Mouse (Mus musculus) liver, embryonic 16.5 days (tissue): ENCODE measurements around the gene Aes. TPM values are rescaled to one million over a fixed set of nuclear protein-coding genes. Genes with fewer than 3 reads are reported as not detected.

Experiments used
- polyA plus RNA-seq: library from polyadenylated mRNA; unstranded; fragments of >200 nt; fragmentation: Nextera tagmentation; extraction: Ambion mirVana; gene quantifications from 2 replicates; pipeline ENCODE4 v1.2.1, GENCODE M21; 2015

The Aes gene
- polyA plus RNA-seq, 1 experiment from 2014 or later: 141 TPM

Other genes with a start within 250 kb of the Aes start
- gene Cactin, start 238.4 kb upstream of the Aes start, polyA plus RNA-seq: 18.4 and 18.7 TPM in 2 replicates
- 4.3 and 4.5 TPM in 2 replicates for gene Tbxa2r, start 230.8 kb upstream of the Aes start, polyA plus RNA-seq
- not detected in 2 replicates for gene Gipc3, start 216.2 kb upstream of the Aes start, polyA plus RNA-seq
- 19.8 and 22.5 TPM in 2 replicates for gene Hmg20b, start 209.0 kb upstream of the Aes start, polyA plus RNA-seq
- 9.2 and 11.9 TPM in 2 replicates for gene Mfsd12, start 202.0 kb upstream of the Aes start, polyA plus RNA-seq
- gene 4930404N11Rik, start 193.7 kb upstream of the Aes start, polyA plus RNA-seq: 1.9 and 2.5 TPM in 2 replicates
- gene Fzr1, start 181.0 kb upstream of the Aes start, polyA plus RNA-seq: 128 and 138 TPM in 2 replicates
- gene Dohh, start 175.1 kb upstream of the Aes start, polyA plus RNA-seq: 46.3 and 48.3 TPM in 2 replicates
- gene Gm48551, start 175.0 kb upstream of the Aes start, polyA plus RNA-seq: 0.54 and 0.55 TPM in 2 replicates
- 0.44 and 0.48 TPM in 2 replicates for gene Gm48552, start 170.5 kb upstream of the Aes start, polyA plus RNA-seq
- 1.7 and 4.1 TPM in 2 replicates for gene Smim24, start 166.4 kb upstream of the Aes start, polyA plus RNA-seq
- gene Nfic, start 103.9 kb upstream of the Aes start, polyA plus RNA-seq: 10.2 and 12.0 TPM in 2 replicates
- 0.05 TPM in 1 of 2 replicates, not detected in the other for gene Celf5, start 76.8 kb upstream of the Aes start, polyA plus RNA-seq
- 39.3 and 47.1 TPM in 2 replicates for gene Ncln, start 63.1 kb upstream of the Aes start, polyA plus RNA-seq
- gene S1pr4, start 59.4 kb upstream of the Aes start, polyA plus RNA-seq: 4.8 and 5.3 TPM in 2 replicates
- gene Gna15, start 35.3 kb upstream of the Aes start, polyA plus RNA-seq: 4.3 and 4.4 TPM in 2 replicates
- 20.0 and 24.3 TPM in 2 replicates for gene Gna11, start 14.3 kb upstream of the Aes start, polyA plus RNA-seq
- 1.8 and 2.7 TPM in 2 replicates for gene Tle2, start 15.1 kb downstream of the Aes start, polyA plus RNA-seq
- gene Tle6, start 41.6 kb downstream of the Aes start, polyA plus RNA-seq: 3.5 and 4.5 TPM in 2 replicates
- gene BC025920, start 46.8 kb downstream of the Aes start, polyA plus RNA-seq: 0.35 and 0.36 TPM in 2 replicates
- 6.9 and 8.1 TPM in 2 replicates for gene Sirt6, start 68.3 kb downstream of the Aes start, polyA plus RNA-seq
- 2.1 and 2.4 TPM in 2 replicates for gene Ankrd24, start 69.1 kb downstream of the Aes start, polyA plus RNA-seq
- gene Gm10778, start 89.6 kb downstream of the Aes start, polyA plus RNA-seq: 1.1 and 1.3 TPM in 2 replicates
- 3.5 and 4.4 TPM in 2 replicates for gene Zfp433, start 145.3 kb downstream of the Aes start, polyA plus RNA-seq
- 1.1 TPM in 2 replicates for gene Gm3055, start 211.7 kb downstream of the Aes start, polyA plus RNA-seq